In genomic region chr8:109682120-109682519, GRCm38 (mm10) we compare ENCODE assay signal across 21 mouse cellular contexts. TPM values are rescaled to one million over a fixed set of nuclear protein-coding genes. Genes with fewer than 3 reads are reported as not detected.
DNase-seq lines count a peak whose midpoint lies in the region; ATAC-seq and TF ChIP-seq lines count a peak whose summit lies in the region.
"Had no signal": no experiment of that assay in that cellular context is flagged by ENCODE, and none has a peak within 500 bp of the region (broad histone marks: within the 10 kb centered on the region; RNA-seq: fewer than 3 reads in every experiment).

No protein-coding gene starts in this region.

- no peak overlapping the region for H3K9ac ChIP-seq in liver, embryonic 16.5 days (ENCODE audit: low read depth, low read length)
- no peak overlapping the region for H3K9ac ChIP-seq in liver, embryonic 11.5 days (ENCODE audit: low read depth, low read length)
- H3K9ac ChIP-seq: forebrain, embryonic 15.5 days; heart, embryonic 12.5 days; intestine, embryonic 15.5 days; midbrain, embryonic 12.5 days had no signal

- POLR2A ChIA-PET in Patski (lab: Charles Lee): interaction anchor here (0.9 kb wide), 1 partner anchor 12 kb away, joined by 3 read pairs; no protein-coding TSS in a partner anchor

- CTCF ChIA-PET in Patski (lab: Charles Lee): interaction anchor here (1.2 kb wide), 1 partner anchor 25 kb away, joined by 3 read pairs; no protein-coding TSS in a partner anchor

- 86% methylated on average over 5 of the region's 5 CpGs for WGBS in liver, embryonic 16.5 days (ENCODE audit: insufficient replicate concordance)
- 88% methylated on average over 5 of the region's 5 CpGs for WGBS in liver, embryonic 11.5 days

- no peaks in the 10 kb centered on the region; the same call in 1 of the 2 replicates for H3K4me1 ChIP-seq in liver, embryonic 16.5 days (ENCODE audit: control insufficient read depth, low read depth, low read length)
- H3K4me1 ChIP-seq in liver, embryonic 11.5 days (replicated peaks; ENCODE audit: control insufficient read depth, insufficient read depth, low read length): no peaks in the 10 kb centered on the region
- H3K4me1 ChIP-seq: embryonic facial prominence, embryonic 10.5 days; forebrain, embryonic 15.5 days; heart, embryonic 12.5 days; hindbrain, embryonic 10.5 days; intestine, embryonic 15.5 days; midbrain, embryonic 12.5 days had no signal

- H3K27me3 ChIP-seq in liver, embryonic 16.5 days (ENCODE audit: control insufficient read depth, insufficient read depth, low read depth, low read length): no peaks in the 10 kb centered on the region
- no peaks in the 10 kb centered on the region for H3K27me3 ChIP-seq in liver, embryonic 11.5 days (replicated peaks; ENCODE audit: control insufficient read depth, insufficient read depth, low read length)
- H3K27me3 ChIP-seq in Patski: no peaks in the 10 kb centered on the region
- no peaks in the 10 kb centered on the region for H3K27me3 ChIP-seq in splenic B cell, adult 2 months (ENCODE audit: control insufficient read depth, insufficient read depth, low read length, poor library complexity, severe bottlenecking)
- H3K27me3 ChIP-seq: forebrain, embryonic 15.5 days; heart, embryonic 12.5 days; intestine, embryonic 15.5 days; midbrain, embryonic 12.5 days had no signal

- DNase-seq in liver, embryonic 11.5 days (ENCODE audit: low spot score): no peak
- DNase-seq in Patski (ENCODE audit: low read depth, low spot score): no peak
- peak; percentile 27 for DNase-seq in splenic B cell, adult 2 months (ENCODE audit: low read depth, low spot score)
- no peak for DNase-seq in left cerebral cortex, adult 8-10 months (ENCODE audit: low spot score in 2 of 2)
- no peak for DNase-seq in gastrocnemius, postnatal 10 days
- DNase-seq: adrenal gland, postnatal 36 days; cerebellum, adult 8-10 months; gastrocnemius, postnatal 14 days; heart, postnatal 10 days; kidney, postnatal 4 days; lung, adult 2 months; right cerebral cortex, postnatal 14 days had no signal

- H3K9me3 ChIP-seq in liver, embryonic 16.5 days (replicated peaks; ENCODE audit: control insufficient read depth, low read length): no peaks in the 10 kb centered on the region
- H3K9me3 ChIP-seq in liver, embryonic 11.5 days (ENCODE audit: control insufficient read depth, low read length): no peaks in the 10 kb centered on the region
- H3K9me3 ChIP-seq: embryonic facial prominence, embryonic 10.5 days; forebrain, embryonic 15.5 days; heart, embryonic 12.5 days; hindbrain, embryonic 10.5 days; intestine, embryonic 15.5 days; midbrain, embryonic 12.5 days had no signal

- no peak overlapping the region for H3K4me2 ChIP-seq in liver, embryonic 16.5 days (ENCODE audit: low read depth, low read length)
- no peak overlapping the region for H3K4me2 ChIP-seq in liver, embryonic 11.5 days
- H3K4me2 ChIP-seq: forebrain, embryonic 15.5 days; heart, embryonic 12.5 days; intestine, embryonic 15.5 days; midbrain, embryonic 12.5 days had no signal

- 0 out of 2 replicates have a peak overlapping the region, but pooled peaks have one; percentile 7 for H3K27ac ChIP-seq in liver, embryonic 16.5 days (ENCODE audit: low read length)
- H3K27ac ChIP-seq in liver, embryonic 11.5 days (ENCODE audit: low read depth, low read length): no peak overlapping the region
- H3K27ac ChIP-seq: embryonic facial prominence, embryonic 10.5 days; forebrain, embryonic 15.5 days; hindbrain, embryonic 10.5 days; intestine, embryonic 15.5 days; midbrain, embryonic 12.5 days had no signal

- H3K4me3 ChIP-seq in liver, embryonic 16.5 days (ENCODE audit: low read depth, low read length): no peak overlapping the region
- no peak overlapping the region for H3K4me3 ChIP-seq in liver, embryonic 11.5 days (ENCODE audit: low read depth, low read length)
- H3K4me3 ChIP-seq: embryonic facial prominence, embryonic 10.5 days; forebrain, embryonic 15.5 days; heart, embryonic 12.5 days; hindbrain, embryonic 10.5 days; intestine, embryonic 15.5 days; midbrain, embryonic 12.5 days had no signal

- TF ChIP-seq CTCF in Patski (IDR thresholded peaks at IDR 0.05): no peak

- no peak for ATAC-seq in liver, embryonic 16.5 days (ENCODE audit: low read depth)
- ATAC-seq in liver, embryonic 11.5 days (replicated peaks; ENCODE audit: low FRiP score): no peak
- peak; percentile 1 for ATAC-seq in Patski
- peak; percentile 94 for ATAC-seq in granulocyte monocyte progenitor cell, adult 5-6 weeks (replicated peaks; ENCODE audit: poor library complexity, severe bottlenecking)
- ATAC-seq: forebrain, embryonic 15.5 days; hindbrain, embryonic 16.5 days; intestine, embryonic 15.5 days had no signal

- in situ Hi-C loops in Patski (cut with MboI; ENCODE audit: low pct_unique_long_range_greater_than_20kb): no loop called here

- H3K36me3 ChIP-seq in liver, embryonic 16.5 days (ENCODE audit: control insufficient read depth, insufficient read depth): peaks cover 38% of the 10 kb centered on the region
- peaks cover 28% of the 10 kb centered on the region for H3K36me3 ChIP-seq in liver, embryonic 11.5 days (ENCODE audit: control insufficient read depth, insufficient read depth, low read length)
- peaks cover 17% of the 10 kb centered on the region for H3K36me3 ChIP-seq in splenic B cell, adult 2 months (ENCODE audit: control insufficient read depth, insufficient read depth, low read length, poor library complexity, severe bottlenecking)

RNA-seq across cellular contexts. Expression of gene Ist1, which starts 10.9 kb away (rescaled TPM):
- polyA plus RNA-seq in liver, embryonic 16.5 days (2015; fragmentation: Nextera tagmentation; extraction: Ambion mirVana): 37.2 and 38.9 TPM in 2 replicates
- 76.4 and 85.5 TPM in 2 replicates for polyA plus RNA-seq in liver, embryonic 11.5 days (2014; fragmentation: Nextera tagmentation; extraction: Ambion mirVana)
- 104 TPM for polyA plus RNA-seq in Patski (2021)
- total RNA-seq in granulocyte monocyte progenitor cell, adult 5-6 weeks (2014; fragmentation: Nextera tagmentation): 69.5 and 83.8 TPM in 2 replicates
- 76.9 and 82.2 TPM in 2 replicates for total RNA-seq in granulocyte monocyte progenitor cell, adult 5-6 weeks (2017)
- 10 to 100 TPM; 71.8 to 75.1 (median 72.0) TPM for total RNA-seq in left cerebral cortex, adult 8-10 months (2022)
- 10 to 100 TPM; 32.3 to 40.7 TPM for total RNA-seq in gastrocnemius, postnatal 10 days (2021)

RNA-seq across cellular contexts. Expression of gene Zfp821, which starts 23.2 kb away (rescaled TPM):
- polyA plus RNA-seq in liver, embryonic 16.5 days (2015; fragmentation: Nextera tagmentation; extraction: Ambion mirVana): 4.9 and 5.3 TPM in 2 replicates
- polyA plus RNA-seq in liver, embryonic 11.5 days (2014; fragmentation: Nextera tagmentation; extraction: Ambion mirVana): 10.6 and 11.7 TPM in 2 replicates
- 28.7 TPM for polyA plus RNA-seq in Patski (2021)
- total RNA-seq in granulocyte monocyte progenitor cell, adult 5-6 weeks (2014; fragmentation: Nextera tagmentation): 4.7 and 5.6 TPM in 2 replicates
- total RNA-seq in granulocyte monocyte progenitor cell, adult 5-6 weeks (2017): 6.9 and 9.7 TPM in 2 replicates
- 10 to 100 TPM; 38.5 to 41.9 (median 39.0) TPM for total RNA-seq in left cerebral cortex, adult 8-10 months (2022)
- total RNA-seq in gastrocnemius, postnatal 10 days (2021): 1 to 10 TPM; 7.5 to 9.5 TPM

RNA-seq across cellular contexts. Expression of gene Atxn1l, which starts 55.4 kb away (rescaled TPM):
- polyA plus RNA-seq in liver, embryonic 16.5 days (2015; fragmentation: Nextera tagmentation; extraction: Ambion mirVana): 2.8 and 3.2 TPM in 2 replicates
- polyA plus RNA-seq in liver, embryonic 11.5 days (2014; fragmentation: Nextera tagmentation; extraction: Ambion mirVana): 5.6 and 7.5 TPM in 2 replicates
- 40.5 TPM for polyA plus RNA-seq in Patski (2021)
- 12.4 and 16.8 TPM in 2 replicates for total RNA-seq in granulocyte monocyte progenitor cell, adult 5-6 weeks (2014; fragmentation: Nextera tagmentation)
- total RNA-seq in granulocyte monocyte progenitor cell, adult 5-6 weeks (2017): 13.5 and 18.4 TPM in 2 replicates
- 10 to 100 TPM; 39.5 to 50.7 (median 43.0) TPM for total RNA-seq in left cerebral cortex, adult 8-10 months (2022)
- 10 to 100 TPM; 25.1 to 25.4 TPM for total RNA-seq in gastrocnemius, postnatal 10 days (2021)

Comparison
In these comparisons a context has a peak if more than half of its experiments do, and no peak if none do; other contexts are left out.
1. ATAC-seq: peak in Patski (single experiment) and granulocyte monocyte progenitor cell, adult 5-6 weeks (single experiment); none in liver, embryonic 16.5 days (single experiment) and liver, embryonic 11.5 days (single experiment).